Mouse (Mus musculus): Measurements from ENCODE around the gene Rufy1. TPM values are rescaled to one million over a fixed set of nuclear protein-coding genes. Genes with fewer than 3 reads are reported as not detected.

The Rufy1 gene
- polyA plus RNA-seq, 1 experiment from 2014 or later, result 21.6 TPM

- Histone ChIP-seq H3K9ac (ENCODE audit: low read length) (no peak overlapping the region), H3K4me1 (replicated peaks; ENCODE audit: control insufficient read depth, insufficient read depth, low read length) (no peaks in the 10 kb centered on the region), H3K27me3 (replicated peaks; ENCODE audit: control insufficient read depth, insufficient read depth, low read length) (no peaks in the 10 kb centered on the region), H3K4me3 (ENCODE audit: low read depth, low read length) (no peak overlapping the region), H3K9me3 (ENCODE audit: control insufficient read depth, low read length) (no peaks in the 10 kb centered on the region), H3K27ac (ENCODE audit: low read depth) (no peak overlapping the region), H3K4me2 (ENCODE audit: low read length) (no peak overlapping the region), H3K36me3 (ENCODE audit: control insufficient read depth, insufficient read depth, low read length) (peaks cover 72% of the 10 kb centered on the region)
- ATAC-seq (replicated peaks; ENCODE audit: low FRiP score, low TSS enrichment, low read depth), result no peak
- WGBS, result 87% methylated on average over 6 of the region's 6 CpGs
- DNase-seq (ENCODE audit: low spot score), result no peak
These were observed 37.6 kb downstream of the Rufy1 start for GRCm38 (mm10) chr11:50393306-50393705.

- ATAC-seq (replicated peaks; ENCODE audit: low FRiP score, low TSS enrichment, low read depth) (no peak), DNase-seq (ENCODE audit: low spot score) (no peak)
- Histone ChIP-seq H3K9me3 (ENCODE audit: control insufficient read depth, low read length) (no peaks in the 10 kb centered on the region), H3K27ac (ENCODE audit: low read depth) (no peak overlapping the region), H3K4me3 (ENCODE audit: low read depth, low read length) (no peak overlapping the region), H3K36me3 (ENCODE audit: control insufficient read depth, insufficient read depth, low read length) (peaks cover 71% of the 10 kb centered on the region), H3K9ac (ENCODE audit: low read length) (no peak overlapping the region), H3K4me2 (ENCODE audit: low read length) (no peak overlapping the region), H3K4me1 (replicated peaks; ENCODE audit: control insufficient read depth, insufficient read depth, low read length) (no peaks in the 10 kb centered on the region), H3K27me3 (replicated peaks; ENCODE audit: control insufficient read depth, insufficient read depth, low read length) (no peaks in the 10 kb centered on the region)
- 87% methylated on average over 4 of the region's 4 CpGs for WGBS
These were observed 39.5 kb downstream of the Rufy1 start for GRCm38 (mm10) chr11:50391272-50391960.

- Histone ChIP-seq H3K4me2 (ENCODE audit: low read length) (no peak overlapping the region), H3K36me3 (ENCODE audit: control insufficient read depth, insufficient read depth, low read length) (peaks cover 80% of the 10 kb centered on the region), H3K4me3 (ENCODE audit: low read depth, low read length) (no peak overlapping the region), H3K9me3 (ENCODE audit: control insufficient read depth, low read length) (no peaks in the 10 kb centered on the region), H3K9ac (ENCODE audit: low read length) (no peak overlapping the region), H3K27ac (ENCODE audit: low read depth) (no peak overlapping the region), H3K27me3 (replicated peaks; ENCODE audit: control insufficient read depth, insufficient read depth, low read length) (no peaks in the 10 kb centered on the region), H3K4me1 (replicated peaks; ENCODE audit: control insufficient read depth, insufficient read depth, low read length) (no peaks in the 10 kb centered on the region)
- ATAC-seq (replicated peaks; ENCODE audit: low FRiP score, low TSS enrichment, low read depth) (no peak), DNase-seq (ENCODE audit: low spot score) (no peak)
- 63% methylated on average over 5 of the region's 5 CpGs for WGBS
These were observed 41.3 kb downstream of the Rufy1 start for GRCm38 (mm10) chr11:50389616-50390015.

GRCm38 (mm10) chr11:50389011-50389410, 41.9 kb downstream of the Rufy1 start:
- no peaks in the 10 kb centered on the region for H3K4me1 ChIP-seq (replicated peaks; ENCODE audit: control insufficient read depth, insufficient read depth, low read length)
- no peak overlapping the region for H3K9ac ChIP-seq (ENCODE audit: low read length)
- H3K36me3 ChIP-seq (ENCODE audit: control insufficient read depth, insufficient read depth, low read length), result peaks cover 78% of the 10 kb centered on the region
- 73% methylated on average over 3 of the region's 3 CpGs for WGBS
- ATAC-seq (replicated peaks; ENCODE audit: low FRiP score, low TSS enrichment, low read depth), result no peak
- H3K9me3 ChIP-seq (ENCODE audit: control insufficient read depth, low read length), result no peaks in the 10 kb centered on the region
- no peak overlapping the region for H3K27ac ChIP-seq (ENCODE audit: low read depth)
- no peak overlapping the region for H3K4me2 ChIP-seq (ENCODE audit: low read length)
- no peaks in the 10 kb centered on the region for H3K27me3 ChIP-seq (replicated peaks; ENCODE audit: control insufficient read depth, insufficient read depth, low read length)
- DNase-seq (ENCODE audit: low spot score), result no peak
- no peak overlapping the region for H3K4me3 ChIP-seq (ENCODE audit: low read depth, low read length)

- no peak overlapping the region for H3K4me3 ChIP-seq (ENCODE audit: low read depth, low read length)
- H3K36me3 ChIP-seq (ENCODE audit: control insufficient read depth, insufficient read depth, low read length), result peaks cover 78% of the 10 kb centered on the region
- DNase-seq (ENCODE audit: low spot score) (no peak), ATAC-seq (replicated peaks; ENCODE audit: low FRiP score, low TSS enrichment, low read depth) (no peak)
- no peaks in the 10 kb centered on the region for H3K27me3 ChIP-seq (replicated peaks; ENCODE audit: control insufficient read depth, insufficient read depth, low read length)
- no peaks in the 10 kb centered on the region for H3K9me3 ChIP-seq (ENCODE audit: control insufficient read depth, low read length)
- H3K4me2 ChIP-seq (ENCODE audit: low read length), result no peak overlapping the region
- H3K9ac ChIP-seq (ENCODE audit: low read length), result no peak overlapping the region
- no peaks in the 10 kb centered on the region for H3K4me1 ChIP-seq (replicated peaks; ENCODE audit: control insufficient read depth, insufficient read depth, low read length)
- H3K27ac ChIP-seq (ENCODE audit: low read depth), result no peak overlapping the region
- 85% methylated on average over 3 of the region's 3 CpGs for WGBS
These were observed 42.6 kb downstream of the Rufy1 start for GRCm38 (mm10) chr11:50388217-50388929.

- WGBS, result 85% methylated on average over 4 of the region's 4 CpGs
These were observed 43.2 kb downstream of the Rufy1 start for GRCm38 (mm10) chr11:50387697-50388096.

GRCm38 (mm10) chr11:50387167-50387679, 43.7 kb downstream of the Rufy1 start:
- Histone ChIP-seq H3K27ac (ENCODE audit: low read depth) (no peak overlapping the region), H3K27me3 (replicated peaks; ENCODE audit: control insufficient read depth, insufficient read depth, low read length) (no peaks in the 10 kb centered on the region), H3K4me3 (ENCODE audit: low read depth, low read length) (no peak overlapping the region), H3K4me1 (replicated peaks; ENCODE audit: control insufficient read depth, insufficient read depth, low read length) (no peaks in the 10 kb centered on the region), H3K9me3 (ENCODE audit: control insufficient read depth, low read length) (no peaks in the 10 kb centered on the region), H3K9ac (ENCODE audit: low read length) (no peak overlapping the region), H3K36me3 (ENCODE audit: control insufficient read depth, insufficient read depth, low read length) (peaks cover 82% of the 10 kb centered on the region), H3K4me2 (ENCODE audit: low read length) (no peak overlapping the region)
- DNase-seq (ENCODE audit: low spot score) (no peak), ATAC-seq (replicated peaks; ENCODE audit: low FRiP score, low TSS enrichment, low read depth) (no peak)
- WGBS, result 80% methylated on average over 3 of the region's 3 CpGs

More at GRCm38 (mm10) chr11:50387697-50388096, 43.2 kb downstream of the Rufy1 start:
- DNase-seq (ENCODE audit: low spot score), result no peak
- no peaks in the 10 kb centered on the region for H3K4me1 ChIP-seq (replicated peaks; ENCODE audit: control insufficient read depth, insufficient read depth, low read length)
- no peak overlapping the region for H3K27ac ChIP-seq (ENCODE audit: low read depth)
- H3K9me3 ChIP-seq (ENCODE audit: control insufficient read depth, low read length), result no peaks in the 10 kb centered on the region
- no peak overlapping the region for H3K9ac ChIP-seq (ENCODE audit: low read length)
- no peak overlapping the region for H3K4me2 ChIP-seq (ENCODE audit: low read length)
- H3K27me3 ChIP-seq (replicated peaks; ENCODE audit: control insufficient read depth, insufficient read depth, low read length), result no peaks in the 10 kb centered on the region
- 0 out of 2 replicates have a peak, but pooled peaks have one; percentile 14 for ATAC-seq (replicated peaks; ENCODE audit: low FRiP score, low TSS enrichment, low read depth)
- H3K36me3 ChIP-seq (ENCODE audit: control insufficient read depth, insufficient read depth, low read length), result peaks cover 79% of the 10 kb centered on the region
- H3K4me3 ChIP-seq (ENCODE audit: low read depth, low read length), result no peak overlapping the region

GRCm38 (mm10) chr11:50381311-50381710, 49.6 kb downstream of the Rufy1 start:
- Histone ChIP-seq H3K27ac (ENCODE audit: low read depth) (no peak overlapping the region), H3K4me1 (replicated peaks; ENCODE audit: control insufficient read depth, insufficient read depth, low read length) (peaks cover 16% of the 10 kb centered on the region), H3K9ac (ENCODE audit: low read length) (no peak overlapping the region), H3K4me3 (ENCODE audit: low read depth, low read length) (peak overlapping the region; percentile 18; the same call in 1 of the 2 replicates), H3K9me3 (ENCODE audit: control insufficient read depth, low read length) (no peaks in the 10 kb centered on the region), H3K27me3 (replicated peaks; ENCODE audit: control insufficient read depth, insufficient read depth, low read length) (no peaks in the 10 kb centered on the region), H3K4me2 (ENCODE audit: low read length) (peak overlapping the region; percentile 49), H3K36me3 (ENCODE audit: control insufficient read depth, insufficient read depth, low read length) (peaks cover 64% of the 10 kb centered on the region)
- DNase-seq (ENCODE audit: low spot score) (no peak), ATAC-seq (replicated peaks; ENCODE audit: low FRiP score, low TSS enrichment, low read depth) (no peak)
- 25% methylated on average over 4 of the region's 4 CpGs for WGBS
